Mouse (Mus musculus) forebrain, embryonic 13.5 days (tissue): ENCODE results near the gene Gm8251. TPM values are rescaled to one million over a fixed set of nuclear protein-coding genes. Genes with fewer than 3 reads are reported as not detected.
"Not testable (repeated sequence)": the region's sequence is repeated elsewhere in the genome, so short reads cannot be mapped to it uniquely, and the experiment has no call there.

Source experiments
- ATAC-seq: fragments of 200-750 bp; cut with Nextera tagmentation; 2 replicates; pipeline ENCODE4 v1.8.0; 2017
- H3K27ac ChIP-seq: fragments of 300-500 bp; sonication (generic); 2 replicates; pipeline ENCODE4 v1.5.1; 2015; ENCODE audit warnings: inconsistent platforms, mild to moderate bottlenecking, moderate library complexity
- H3K27me3 ChIP-seq: fragments of 300-500 bp; sonication (generic); 2 replicates; pipeline ENCODE4 v1.6.1; 2015; ENCODE audit warnings: mild to moderate bottlenecking, inconsistent platforms
- H3K36me3 ChIP-seq: fragments of 300-500 bp; sonication (generic); 2 replicates; pipeline ENCODE4 v1.6.1; 2015; ENCODE audit warnings: mild to moderate bottlenecking, inconsistent platforms; ENCODE audit not compliant: poor library complexity, severe bottlenecking
- H3K4me1 ChIP-seq: fragments of 300-500 bp; sonication (generic); 2 replicates; pipeline ENCODE4 v1.6.1; 2015; ENCODE audit warnings: inconsistent platforms
- H3K4me2 ChIP-seq: fragments of 300-500 bp; sonication (generic); 2 replicates; pipeline ENCODE4 v1.6.1; 2015; ENCODE audit warnings: inconsistent platforms, mild to moderate bottlenecking, moderate library complexity
- H3K4me3 ChIP-seq: fragments of 300-500 bp; sonication (generic); 2 replicates; pipeline ENCODE4 v1.5.1; 2015; ENCODE audit warnings: mild to moderate bottlenecking, inconsistent platforms
- H3K9ac ChIP-seq: fragments of 300-500 bp; sonication (generic); 2 replicates; pipeline ENCODE4 v1.6.1; 2015; ENCODE audit warnings: mild to moderate bottlenecking, inconsistent platforms
- H3K9me3 ChIP-seq: fragments of 300-500 bp; sonication (generic); replicated peaks from 2 replicates; pipeline ENCODE4 v1.6.1; 2016; ENCODE audit warnings: inconsistent platforms
- WGBS: fragments of 180-500 bp; shearing (Covaris S2); methylation state at CpG from one replicate; pipeline ENCODE4 v1.1.7; 2015; 5-methylcytosine and 5-hydroxymethylcytosine counted together
- polyA plus RNA-seq: library from polyadenylated mRNA; unstranded; fragments of >200 nt; fragmentation: Nextera tagmentation; extraction: Ambion mirVana; gene quantifications from 2 replicates; pipeline ENCODE4 v1.2.1, GENCODE M21; 2015

The Gm8251 gene
- 0.12 and 0.29 TPM in 2 replicates for polyA plus RNA-seq

GRCm38 (mm10) chr1:44061836-44062235 is at the start of gene Gm8251:
Gene Gm8251 (minus strand): TSS chr1:44061936.
- 95% methylated on average over 2 of the region's 2 CpGs for WGBS

GRCm38 (mm10) chr1:44102939-44103338 is 41.2 kb upstream of the Gm8251 start:
- Histone ChIP-seq H3K36me3 (peaks cover 23% of the 10 kb centered on the region), H3K27ac (no peak overlapping the region), H3K27me3 (no peaks in the 10 kb centered on the region), H3K9ac (peak overlapping the region; percentile 79; the same call in 1 of the 2 replicates), H3K4me2 (peak overlapping the region; percentile 64), H3K4me3 (peak overlapping the region; percentile 65), H3K4me1 (peaks cover 22% of the 10 kb centered on the region), H3K9me3 (no peaks in the 10 kb centered on the region)
- 12% methylated on average over 5 of the region's 5 CpGs for WGBS
- ATAC-seq, result no peak

More at GRCm38 (mm10) chr1:44061836-44062235, at the start of gene Gm8251:
- no peak within 1 kb of the TSS for H3K4me3 ChIP-seq
- no peak for ATAC-seq
- no peak within 1 kb of the TSS for H3K9ac ChIP-seq
- no peaks in the 10 kb centered on the region for H3K4me1 ChIP-seq
- H3K36me3 ChIP-seq, result no peaks in the 10 kb centered on the region
- no peaks in the 10 kb centered on the region for H3K27me3 ChIP-seq
- H3K9me3 ChIP-seq, result no peaks in the 10 kb centered on the region
- no peak within 1 kb of the TSS for H3K4me2 ChIP-seq
- no peak within 1 kb of the TSS for H3K27ac ChIP-seq

- H3K4me2 ChIP-seq, result peak within 1 kb of the TSS; percentile 64
- H3K36me3 ChIP-seq, result peaks cover 23% of the 10 kb centered on the region
- under 1% methylated on average over 55 of the region's 55 CpGs for WGBS
- H3K27ac ChIP-seq, result peak within 1 kb of the TSS; percentile 85
- peak; percentile 98 for ATAC-seq
- peak within 1 kb of the TSS; percentile 79 for H3K9ac ChIP-seq
- H3K9me3 ChIP-seq, result no peaks in the 10 kb centered on the region
- peak within 1 kb of the TSS; percentile 65 for H3K4me3 ChIP-seq
- no peaks in the 10 kb centered on the region for H3K27me3 ChIP-seq
- peaks cover 22% of the 10 kb centered on the region for H3K4me1 ChIP-seq
These were observed 40.6 kb upstream of the Gm8251 start, which contains the start of gene Tex30 for GRCm38 (mm10) chr1:44102259-44102717. Gene Tex30 (minus strand): TSS chr1:44102441.

- peak overlapping the region; percentile 65 for H3K4me3 ChIP-seq
- no peaks in the 10 kb centered on the region for H3K9me3 ChIP-seq
- H3K27ac ChIP-seq, result peak overlapping the region; percentile 85
- no peaks in the 10 kb centered on the region for H3K27me3 ChIP-seq
- peak overlapping the region; percentile 79 for H3K9ac ChIP-seq
- peaks cover 22% of the 10 kb centered on the region for H3K4me1 ChIP-seq
- peaks cover 28% of the 10 kb centered on the region for H3K36me3 ChIP-seq
- H3K4me2 ChIP-seq, result peak overlapping the region; percentile 64
- peak; percentile 80 for ATAC-seq
- WGBS, result under 1% methylated on average over 55 of the region's 55 CpGs
These were observed 39.9 kb upstream of the Gm8251 start for GRCm38 (mm10) chr1:44101448-44102225.

GRCm38 (mm10) chr1:44064625-44065024 is 2.9 kb upstream of the Gm8251 start:
- Histone ChIP-seq H3K36me3 (no peaks in the 10 kb centered on the region), H3K9ac (no peak overlapping the region), H3K27ac (no peak overlapping the region), H3K4me2 (no peak overlapping the region), H3K27me3 (no peaks in the 10 kb centered on the region), H3K9me3 (no peaks in the 10 kb centered on the region), H3K4me1 (no peaks in the 10 kb centered on the region), H3K4me3 (no peak overlapping the region)
- 0% methylated on average over 1 of the region's 1 CpGs for WGBS
- ATAC-seq, result no peak

GRCm38 (mm10) chr1:44063439-44063838 is 1.7 kb upstream of the Gm8251 start:
- H3K4me1 ChIP-seq, result no peaks in the 10 kb centered on the region
- no peaks in the 10 kb centered on the region for H3K27me3 ChIP-seq
- H3K4me3 ChIP-seq, result no peak overlapping the region
- no peak for ATAC-seq
- no peak overlapping the region for H3K4me2 ChIP-seq
- 97% methylated on average over 6 of the region's 6 CpGs for WGBS
- no peak overlapping the region for H3K9ac ChIP-seq
- no peaks in the 10 kb centered on the region for H3K36me3 ChIP-seq
- H3K9me3 ChIP-seq, result no peaks in the 10 kb centered on the region
- no peak overlapping the region for H3K27ac ChIP-seq

- no peak overlapping the region for H3K4me2 ChIP-seq
- no peak for ATAC-seq
- WGBS, result 87% methylated on average over 3 of the region's 3 CpGs
- H3K36me3 ChIP-seq, result no peaks in the 10 kb centered on the region
- H3K27ac ChIP-seq, result no peak overlapping the region
- no peaks in the 10 kb centered on the region for H3K4me1 ChIP-seq
- H3K4me3 ChIP-seq, result no peak overlapping the region
- H3K9me3 ChIP-seq, result no peaks in the 10 kb centered on the region
- H3K27me3 ChIP-seq, result no peaks in the 10 kb centered on the region
- no peak overlapping the region for H3K9ac ChIP-seq
These were observed 3.9 kb downstream of the Gm8251 start for GRCm38 (mm10) chr1:44057805-44058204.

- H3K9ac ChIP-seq, result no peak overlapping the region
- H3K9me3 ChIP-seq, result no peaks in the 10 kb centered on the region
- ATAC-seq, result no peak
- H3K27ac ChIP-seq, result no peak overlapping the region
- H3K4me2 ChIP-seq, result no peak overlapping the region
- H3K36me3 ChIP-seq, result no peaks in the 10 kb centered on the region
- no peaks in the 10 kb centered on the region for H3K27me3 ChIP-seq
- whole genome bisulfite sequencing, result 80% methylated on average over 2 of the region's 2 CpGs
- H3K4me3 ChIP-seq, result no peak overlapping the region
- 0 out of 2 replicates have a peak, but pooled peaks cover 4% of the 10 kb centered on the region for H3K4me1 ChIP-seq
These were observed 15.2 kb downstream of the Gm8251 start for GRCm38 (mm10) chr1:44046556-44046955.

GRCm38 (mm10) chr1:44045689-44046088 is 16.0 kb downstream of the Gm8251 start:
- not testable (repeated sequence) for H3K27me3 ChIP-seq, H3K36me3 ChIP-seq, H3K9ac ChIP-seq, H3K4me2 ChIP-seq, H3K9me3 ChIP-seq, H3K4me1 ChIP-seq, H3K27ac ChIP-seq, H3K4me3 ChIP-seq, ATAC-seq
- WGBS, result 82% methylated on average over 5 of the region's 5 CpGs

- Histone ChIP-seq H3K4me3 (peak overlapping the region; percentile 47), H3K4me2 (peak overlapping the region; percentile 77), H3K9me3 (no peaks in the 10 kb centered on the region), H3K36me3 (no peaks in the 10 kb centered on the region), H3K9ac (peak overlapping the region; percentile 73), H3K27me3 (no peaks in the 10 kb centered on the region), H3K27ac (no peak overlapping the region; the same call in 1 of the 2 replicates), H3K4me1 (0 out of 2 replicates have a peak, but pooled peaks cover 4% of the 10 kb centered on the region)
- peak; percentile 76 for ATAC-seq
- WGBS, result 4% methylated on average over 6 of the region's 6 CpGs
These were observed 19.2 kb downstream of the Gm8251 start for GRCm38 (mm10) chr1:44042555-44042915.

- whole genome bisulfite sequencing, result 1% methylated on average over 17 of the region's 17 CpGs
- H3K27me3 ChIP-seq, result no peaks in the 10 kb centered on the region
- peak overlapping the region; percentile 47 for H3K4me3 ChIP-seq
- H3K4me1 ChIP-seq, result 0 out of 2 replicates have a peak, but pooled peaks cover 4% of the 10 kb centered on the region
- peak; percentile 86 for ATAC-seq
- H3K9ac ChIP-seq, result peak overlapping the region; percentile 73
- no peaks in the 10 kb centered on the region for H3K36me3 ChIP-seq
- no peaks in the 10 kb centered on the region for H3K9me3 ChIP-seq
- peak overlapping the region; percentile 77 for H3K4me2 ChIP-seq
- H3K27ac ChIP-seq, result no peak overlapping the region; the same call in 1 of the 2 replicates
These were observed 19.8 kb downstream of the Gm8251 start for GRCm38 (mm10) chr1:44041797-44042554.

- Histone ChIP-seq H3K9me3 (no peaks in the 10 kb centered on the region), H3K36me3 (no peaks in the 10 kb centered on the region), H3K9ac (no peak overlapping the region), H3K27ac (no peak overlapping the region), H3K4me3 (no peak overlapping the region), H3K4me1 (no peaks in the 10 kb centered on the region), H3K4me2 (no peak overlapping the region), H3K27me3 (no peaks in the 10 kb centered on the region)
- WGBS, result 93% methylated on average over 5 of the region's 5 CpGs
- no peak for ATAC-seq
These were observed 28.8 kb downstream of the Gm8251 start for GRCm38 (mm10) chr1:44032948-44033347.
